Mouse (Mus musculus) liver, embryonic 13.5 days (tissue): ENCODE data around the gene Csnk1g1. TPM values are rescaled to one million over a fixed set of nuclear protein-coding genes. Genes with fewer than 3 reads are reported as not detected.
A peak's percentile ranks its signal among the peaks of the same experiment; 100 is the strongest.

Source experiments
- ATAC-seq: fragments of 200-750 bp; cut with Nextera tagmentation; 2 replicates; pipeline ENCODE4 v1.8.0; 2017; ENCODE audit warnings: low read depth, mild to moderate bottlenecking, moderate number of reproducible peaks, moderate library complexity
- DNase-seq: peaks from one replicate; pipeline ENCODE4 v3.0.0; 2022
- H3K27ac ChIP-seq: fragments of 300-500 bp; sonication (generic); 2 replicates; pipeline ENCODE4 v1.5.1; 2015; ENCODE audit warnings: moderate library complexity, mild to moderate bottlenecking, inconsistent platforms
- H3K27me3 ChIP-seq: fragments of 300-500 bp; sonication (generic); 2 replicates; pipeline ENCODE4 v1.6.1; 2015; ENCODE audit warnings: mild to moderate bottlenecking, inconsistent platforms
- H3K36me3 ChIP-seq: fragments of 300-500 bp; sonication (generic); 2 replicates; pipeline ENCODE4 v1.6.1; 2015; ENCODE audit warnings: mild to moderate bottlenecking, inconsistent platforms
- H3K4me1 ChIP-seq: fragments of 300-500 bp; sonication (generic); replicated peaks from 2 replicates; pipeline ENCODE4 v1.6.1; 2015; ENCODE audit warnings: inconsistent platforms
- H3K4me2 ChIP-seq: fragments of 300-500 bp; sonication (generic); 2 replicates; pipeline ENCODE4 v1.6.1; 2015; ENCODE audit warnings: inconsistent platforms, mild to moderate bottlenecking, moderate library complexity
- H3K4me3 ChIP-seq: fragments of 300-500 bp; sonication (generic); replicated peaks from 2 replicates; pipeline ENCODE4 v1.5.1; 2015; ENCODE audit warnings: mild to moderate bottlenecking, inconsistent platforms
- H3K9ac ChIP-seq: fragments of 300-500 bp; sonication (generic); 2 replicates; pipeline ENCODE4 v1.6.1; 2015; ENCODE audit warnings: mild to moderate bottlenecking, inconsistent platforms
- H3K9me3 ChIP-seq: fragments of 300-500 bp; sonication (generic); replicated peaks from 2 replicates; pipeline ENCODE4 v1.6.1; 2016; ENCODE audit warnings: inconsistent platforms
- whole genome bisulfite sequencing: fragments of 180-500 bp; shearing (Covaris S2); methylation state at CpG from one replicate; pipeline ENCODE4 v1.1.7; 2015; ENCODE audit not compliant: insufficient replicate concordance; 5-methylcytosine and 5-hydroxymethylcytosine counted together
- polyA plus RNA-seq: library from polyadenylated mRNA; unstranded; fragments of >200 nt; fragmentation: Nextera tagmentation; extraction: Ambion mirVana; gene quantifications from 2 replicates; pipeline ENCODE4 v1.2.1, GENCODE M21; 2015

The Csnk1g1 gene
- polyA plus RNA-seq, 1 experiment from 2014 or later, result 3.6 TPM

- H3K27me3 ChIP-seq, result peaks cover 37% of the 10 kb centered on the region
- H3K4me2 ChIP-seq, result peak within 1 kb of the TSS; percentile 82
- DNase-seq (peak; percentile 99), ATAC-seq (peak; percentile 93)
- H3K4me1 ChIP-seq, result peaks cover 41% of the 10 kb centered on the region
- H3K27ac ChIP-seq, result peak within 1 kb of the TSS; percentile 85
- H3K9ac ChIP-seq, result peak within 1 kb of the TSS; percentile 92
- 0 out of 2 replicates have a peak, but pooled peaks cover 4% of the 10 kb centered on the region for H3K9me3 ChIP-seq
- under 1% methylated on average over 22 of the region's 22 CpGs for WGBS
- H3K4me3 ChIP-seq, result peak within 1 kb of the TSS; percentile 82
- H3K36me3 ChIP-seq, result peaks cover 33% of the 10 kb centered on the region
These were observed 160.9 kb downstream of the Csnk1g1 start, which contains the start of gene Snx22 for GRCm38 (mm10) chr9:66069583-66069982. Gene Snx22, minus strand, starts transcription at chr9:66069719.

- peak overlapping the region; percentile 51 for H3K9ac ChIP-seq
- peaks cover 41% of the 10 kb centered on the region for H3K4me1 ChIP-seq
- H3K27ac ChIP-seq, result peak overlapping the region; percentile 82
- peak overlapping the region; percentile 82 for H3K4me2 ChIP-seq
- DNase-seq, result no peak
- H3K4me3 ChIP-seq, result peak overlapping the region; percentile 82
- 0 out of 2 replicates have a peak, but pooled peaks cover 5% of the 10 kb centered on the region for H3K9me3 ChIP-seq
- H3K27me3 ChIP-seq, result peaks cover 39% of the 10 kb centered on the region
- peak; percentile 30 for ATAC-seq
- 51% methylated on average over 5 of the region's 5 CpGs for WGBS
- peaks cover 29% of the 10 kb centered on the region for H3K36me3 ChIP-seq
These were observed 161.4 kb downstream of the Csnk1g1 start for GRCm38 (mm10) chr9:66070151-66070550.

DNA sequence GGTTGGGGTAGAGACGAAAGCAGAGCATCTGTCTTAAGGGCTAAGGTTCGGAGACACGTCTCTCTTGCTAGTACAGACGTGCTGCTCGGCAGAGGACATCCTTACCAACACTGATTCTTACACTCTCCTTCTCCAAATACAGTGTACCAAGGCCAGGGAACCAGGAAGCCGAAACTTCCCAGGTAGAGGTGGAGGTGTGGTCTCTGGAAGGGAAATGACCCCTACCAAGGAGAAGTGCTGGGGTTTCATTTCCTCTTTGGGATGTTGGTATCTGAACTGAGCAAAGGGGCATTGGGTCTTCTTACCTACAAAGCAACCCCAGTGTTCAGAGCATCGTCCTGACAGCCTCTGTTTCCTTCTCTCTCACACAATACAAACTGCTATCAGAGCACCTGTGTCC, 164.0 kb downstream of the Csnk1g1 start:
- 69% methylated on average over 7 of the region's 7 CpGs for WGBS
- peaks cover 3% of the 10 kb centered on the region; the same call in 1 of the 2 replicates for H3K36me3 ChIP-seq
- H3K4me1 ChIP-seq, result peaks cover 39% of the 10 kb centered on the region
- H3K9ac ChIP-seq, result no peak overlapping the region
- 0 out of 2 replicates have a peak, but pooled peaks cover 5% of the 10 kb centered on the region for H3K9me3 ChIP-seq
- H3K4me2 ChIP-seq, result no peak overlapping the region
- H3K4me3 ChIP-seq, result no peak overlapping the region
- DNase-seq, result no peak
- peaks cover 46% of the 10 kb centered on the region for H3K27me3 ChIP-seq
- no peak overlapping the region for H3K27ac ChIP-seq
- no peak for ATAC-seq

- Histone ChIP-seq H3K9me3 (0 out of 2 replicates have a peak, but pooled peaks cover 5% of the 10 kb centered on the region), H3K27ac (no peak overlapping the region), H3K4me2 (no peak overlapping the region), H3K4me3 (no peak overlapping the region), H3K27me3 (peaks cover 56% of the 10 kb centered on the region), H3K4me1 (peaks cover 14% of the 10 kb centered on the region), H3K9ac (0 out of 2 replicates have a peak overlapping the region, but pooled peaks have one; percentile 5), H3K36me3 (no peaks in the 10 kb centered on the region)
- ATAC-seq (no peak), DNase-seq (no peak)
- WGBS, result 67% methylated on average over 3 of the region's 3 CpGs
These were observed 169.3 kb downstream of the Csnk1g1 start for GRCm38 (mm10) chr9:66078072-66078471.

DNA sequence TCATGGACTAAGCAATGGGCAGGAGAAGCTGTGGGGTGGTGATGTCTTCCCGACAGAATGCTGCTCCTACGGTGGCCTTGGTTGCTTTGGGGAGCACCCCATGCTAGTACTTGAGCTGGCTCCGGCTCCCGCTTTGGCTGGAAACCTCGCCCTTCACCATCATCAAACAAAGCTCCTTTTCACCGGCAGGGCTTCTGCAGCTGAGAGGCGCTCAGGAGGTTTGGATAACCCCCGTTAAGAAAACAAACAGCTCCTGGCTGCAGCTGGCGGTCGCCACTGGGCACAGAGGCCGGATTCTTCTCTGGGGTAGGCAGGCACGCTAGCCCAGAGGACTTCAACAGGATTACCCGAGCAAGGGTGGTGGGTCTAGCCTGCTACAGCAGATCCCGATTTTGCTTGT, 169.8 kb downstream of the Csnk1g1 start:
- ATAC-seq, result no peak
- Histone ChIP-seq H3K27me3 (peaks cover 52% of the 10 kb centered on the region), H3K4me1 (peaks cover 14% of the 10 kb centered on the region), H3K9ac (0 out of 2 replicates have a peak overlapping the region, but pooled peaks have one; percentile 5), H3K4me2 (no peak overlapping the region), H3K36me3 (no peaks in the 10 kb centered on the region), H3K27ac (no peak overlapping the region), H3K4me3 (no peak overlapping the region), H3K9me3 (0 out of 2 replicates have a peak, but pooled peaks cover 5% of the 10 kb centered on the region)
- no peak for DNase-seq
- WGBS, result 35% methylated on average over 14 of the region's 14 CpGs

DNA sequence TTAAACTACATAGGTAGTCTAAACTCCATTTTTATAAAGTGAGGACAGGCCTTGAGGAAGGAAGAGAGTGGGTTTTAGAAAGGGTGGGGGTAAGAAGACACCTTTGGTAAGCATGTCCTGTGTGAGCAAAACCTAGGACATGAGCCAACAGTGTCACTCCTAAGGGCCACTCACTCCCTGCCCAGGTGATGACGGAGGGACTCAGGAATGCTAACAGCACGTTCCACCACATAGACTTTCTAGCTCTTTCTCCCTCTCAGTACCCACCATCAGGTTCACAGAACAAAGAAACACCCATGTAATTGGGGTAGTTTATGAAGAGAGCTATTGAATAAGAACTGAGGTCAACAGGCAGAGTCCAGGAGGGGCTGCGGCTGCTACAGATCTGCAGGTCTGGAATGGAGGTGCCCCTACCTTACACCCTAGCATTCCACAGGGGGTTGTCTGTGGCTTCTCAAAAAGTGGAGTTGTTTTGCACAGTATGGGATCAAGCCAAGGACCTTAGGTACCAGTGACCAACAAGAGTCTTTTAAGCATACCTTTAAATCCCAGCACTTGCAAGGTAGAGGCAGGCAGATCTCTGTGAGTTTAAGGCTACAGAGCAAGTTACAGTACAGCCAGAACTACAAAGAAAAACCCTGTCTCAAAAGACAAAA, 172.2 kb downstream of the Csnk1g1 start:
- peaks cover 43% of the 10 kb centered on the region for H3K27me3 ChIP-seq
- H3K9me3 ChIP-seq, result no peaks in the 10 kb centered on the region
- H3K9ac ChIP-seq, result no peak overlapping the region
- no peaks in the 10 kb centered on the region for H3K36me3 ChIP-seq
- H3K4me3 ChIP-seq, result no peak overlapping the region
- H3K27ac ChIP-seq, result no peak overlapping the region
- H3K4me2 ChIP-seq, result no peak overlapping the region
- ATAC-seq (no peak), DNase-seq (no peak)
- H3K4me1 ChIP-seq, result peaks cover 14% of the 10 kb centered on the region
- 69% methylated on average over 3 of the region's 3 CpGs for WGBS

- Histone ChIP-seq H3K9me3 (no peaks in the 10 kb centered on the region), H3K9ac (no peak overlapping the region), H3K4me1 (peaks cover 10% of the 10 kb centered on the region), H3K4me3 (no peak overlapping the region), H3K27me3 (peaks cover 41% of the 10 kb centered on the region), H3K36me3 (peaks cover 10% of the 10 kb centered on the region), H3K27ac (no peak overlapping the region), H3K4me2 (no peak overlapping the region)
- 54% methylated on average over 4 of the region's 4 CpGs for WGBS
- DNase-seq (no peak), ATAC-seq (no peak)
These were observed 173.3 kb downstream of the Csnk1g1 start for GRCm38 (mm10) chr9:66081999-66082398.

DNA sequence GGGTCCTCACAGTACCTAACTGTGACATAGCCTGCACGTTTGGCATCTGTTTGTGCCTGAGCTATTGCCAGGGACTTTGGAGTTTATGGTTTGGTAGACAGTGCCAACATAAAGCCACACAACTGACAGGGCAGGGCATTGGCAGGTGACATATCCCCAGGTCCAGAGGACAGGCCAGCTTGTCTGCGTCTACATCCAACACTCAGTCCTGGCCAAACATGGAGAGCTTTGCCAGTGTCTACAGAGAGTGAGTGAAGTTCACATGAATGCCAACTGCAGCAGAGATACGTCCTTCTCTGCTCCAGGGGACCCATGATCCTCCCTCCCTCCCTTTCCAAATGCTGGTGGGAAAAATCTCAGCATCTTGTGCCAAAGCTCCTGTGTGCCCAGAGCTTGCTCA, 175.4 kb downstream of the Csnk1g1 start:
- DNase-seq, result no peak
- Histone ChIP-seq H3K36me3 (peaks cover 30% of the 10 kb centered on the region), H3K4me3 (no peak overlapping the region), H3K27ac (no peak overlapping the region), H3K9ac (no peak overlapping the region), H3K4me2 (no peak overlapping the region), H3K9me3 (no peaks in the 10 kb centered on the region), H3K27me3 (peaks cover 23% of the 10 kb centered on the region), H3K4me1 (no peaks in the 10 kb centered on the region)
- 87% methylated on average over 3 of the region's 3 CpGs for WGBS
- ATAC-seq, result no peak

GRCm38 (mm10) chr9:66087062-66087461, 178.3 kb downstream of the Csnk1g1 start:
- no peak overlapping the region for H3K4me2 ChIP-seq
- H3K36me3 ChIP-seq, result peaks cover 57% of the 10 kb centered on the region
- peaks cover 6% of the 10 kb centered on the region; the same call in 1 of the 2 replicates for H3K4me1 ChIP-seq
- 90% methylated on average over 7 of the region's 7 CpGs for WGBS
- ATAC-seq (no peak), DNase-seq (no peak)
- no peaks in the 10 kb centered on the region for H3K9me3 ChIP-seq
- H3K27ac ChIP-seq, result no peak overlapping the region; the same call in 1 of the 2 replicates
- no peak overlapping the region for H3K9ac ChIP-seq
- no peak overlapping the region for H3K4me3 ChIP-seq
- H3K27me3 ChIP-seq, result peaks cover 7% of the 10 kb centered on the region

- Histone ChIP-seq H3K4me3 (no peak overlapping the region), H3K36me3 (peaks cover 71% of the 10 kb centered on the region), H3K4me1 (peaks cover 20% of the 10 kb centered on the region), H3K27ac (no peak overlapping the region), H3K9me3 (no peaks in the 10 kb centered on the region), H3K9ac (no peak overlapping the region), H3K27me3 (no peaks in the 10 kb centered on the region), H3K4me2 (no peak overlapping the region)
- peak; percentile 54 for DNase-seq
- peak; percentile 43; the same call in 1 of the 2 replicates for ATAC-seq
- WGBS, result 45% methylated on average over 4 of the region's 4 CpGs
These were observed 179.7 kb downstream of the Csnk1g1 start for GRCm38 (mm10) chr9:66088411-66088810.

GRCm38 (mm10) chr9:66090593-66091244, 182.0 kb downstream of the Csnk1g1 start:
- Histone ChIP-seq H3K4me1 (peaks cover 21% of the 10 kb centered on the region), H3K27me3 (no peaks in the 10 kb centered on the region), H3K4me2 (no peak overlapping the region), H3K9me3 (no peaks in the 10 kb centered on the region), H3K4me3 (no peak overlapping the region), H3K36me3 (peaks cover 93% of the 10 kb centered on the region), H3K27ac (0 out of 2 replicates have a peak overlapping the region, but pooled peaks have one; percentile 6), H3K9ac (no peak overlapping the region; the same call in none of the 2 replicates)
- 91% methylated on average over 13 of the region's 13 CpGs for WGBS
- DNase-seq (no peak), ATAC-seq (no peak)
